Mouse (Mus musculus) B cell, adult 2 months (primary cell): ENCODE measurements at regions not wholly inside any gene's neighbourhood (a gene's known extent, or its start where the extent isn't known, plus 50 kb on each side); places are given as distances from the start of the nearest gene placed in this dataset.

ENCODE experiments used
- DNase-seq, 2 experiments: peaks; one replicate each; pipeline ENCODE4 v3.0.0; 2022

DNA sequence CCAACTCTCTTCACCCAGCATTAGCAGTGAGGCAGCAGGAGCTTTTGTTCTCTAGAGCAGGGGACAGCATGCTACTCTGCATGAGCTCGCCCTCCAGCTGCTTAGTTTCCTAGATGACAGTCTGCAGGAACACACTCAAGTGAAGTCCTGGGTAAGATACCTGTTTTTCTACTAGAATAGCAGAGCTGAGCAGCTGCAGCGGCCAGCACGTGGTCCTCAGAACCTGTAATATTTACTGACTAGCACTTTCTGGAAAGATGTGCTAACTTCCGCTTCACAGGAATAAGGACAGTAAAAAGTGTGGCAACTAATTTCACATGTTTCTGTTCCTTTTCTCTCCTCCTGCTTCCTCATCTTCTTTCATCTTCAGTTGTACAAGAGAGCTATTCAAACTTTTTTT lies 73.7 kb upstream of the P2ry1 start:
- DNase-seq, result no peak

GRCm38 (mm10) chr3:60934492-60934891 lies 68.1 kb upstream of the P2ry1 start:
- DNase-seq, result no peak

DNA sequence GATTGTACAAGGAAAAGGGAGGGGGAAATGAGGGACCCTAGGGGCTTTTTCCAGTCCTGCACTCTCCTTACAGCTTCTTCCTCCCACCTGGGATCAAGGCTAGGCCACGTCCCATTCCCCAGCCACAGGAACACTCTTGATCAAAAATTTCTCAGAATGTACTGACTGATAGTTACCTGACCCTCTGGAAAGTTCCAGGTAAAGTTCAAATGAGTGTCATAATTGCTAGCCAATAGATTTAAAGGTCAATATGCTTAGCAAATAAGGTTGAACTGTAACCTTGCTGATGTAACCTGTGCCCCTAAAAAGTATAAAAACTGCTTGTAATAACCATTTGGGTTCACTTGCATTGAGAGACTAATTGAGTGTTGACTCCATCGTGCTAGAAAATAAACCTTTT lies 61.1 kb upstream of the P2ry1 start:
- no peak for DNase-seq

GRCm38 (mm10) chr3:60948897-60949296 lies 53.7 kb upstream of the P2ry1 start:
- DNase-seq, result no peak
